Mouse (Mus musculus) activated CD4-positive, CD25-positive, alpha-beta regulatory T cell, adult 9 weeks (primary cell): ENCODE measurements around the gene Trappc3l. TPM values are rescaled to one million over a fixed set of nuclear protein-coding genes. Genes with fewer than 3 reads are reported as not detected.

Experiments
- polyA plus RNA-seq: library from polyadenylated mRNA; unstranded; fragments of 100-300 nt; shearing (Covaris generic); gene quantifications from one replicate; pipeline ENCODE4 v1.2.1, GENCODE M21; 2017

Trappc3l gene
- polyA plus RNA-seq, result not detected

DNA sequence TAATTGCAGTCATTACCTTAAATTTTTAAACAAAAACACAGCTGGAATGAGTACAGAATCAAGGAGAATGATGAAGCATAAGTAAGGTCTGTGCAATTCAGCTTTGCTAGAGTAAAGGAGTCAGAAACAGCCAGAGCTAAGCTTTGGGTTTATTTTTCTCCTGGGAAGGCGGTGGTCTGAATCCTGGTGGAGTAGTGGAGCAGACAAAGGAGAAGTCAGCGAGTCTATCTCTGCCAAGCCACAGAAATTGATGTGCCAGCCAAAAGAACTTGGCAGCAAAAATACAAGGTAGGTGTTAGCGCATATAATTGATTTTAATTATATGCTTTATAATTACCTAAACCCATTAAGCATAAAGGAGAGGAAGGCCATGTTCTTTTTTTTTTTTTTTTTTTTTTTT lies at the start of gene Trappc3l:
Gene Trappc3l, plus strand, starts transcription at position 197 of the 400 bp plus-strand sequence.

DNA sequence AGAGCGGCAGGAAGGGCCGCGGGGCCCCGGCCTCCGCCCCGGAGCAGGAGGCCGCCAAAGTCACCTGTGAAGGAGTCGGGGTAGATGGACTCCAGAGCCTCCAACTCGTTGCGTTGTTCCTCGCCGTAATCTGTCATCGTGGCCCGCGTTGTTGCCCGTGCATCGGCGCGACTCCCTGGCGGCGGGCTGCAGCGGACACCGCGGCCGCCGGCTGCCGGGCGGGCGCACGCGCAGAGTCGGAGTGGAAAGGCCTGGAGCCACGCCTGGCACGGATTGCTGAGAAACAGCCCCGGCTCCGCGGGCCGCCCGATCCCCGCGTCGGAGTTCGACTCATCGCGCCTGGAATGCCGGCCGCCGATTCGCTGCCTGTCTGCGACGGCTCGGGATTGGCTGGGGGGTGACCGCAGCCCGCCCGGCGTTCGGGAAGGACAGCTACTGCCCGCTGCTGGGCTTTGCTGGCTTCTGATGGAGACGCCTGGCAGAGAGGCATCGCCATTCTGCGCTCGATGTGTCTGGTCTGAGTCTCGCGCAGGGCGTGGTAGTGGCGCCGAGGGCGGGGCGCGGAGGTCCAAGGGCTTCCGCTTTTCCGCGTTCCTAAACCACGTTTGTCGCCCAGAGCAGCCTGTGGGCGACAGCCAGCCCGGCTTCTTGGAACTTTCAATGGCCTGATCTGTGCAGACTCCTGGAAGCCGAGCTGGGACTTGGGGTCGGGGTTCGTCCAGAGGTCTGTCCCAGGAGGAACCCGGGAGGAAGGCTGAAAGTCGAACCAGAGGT lies 17.9 kb upstream of the Trappc3l start, which contains the start of gene Rwdd1:
Gene Rwdd1, minus strand, starts transcription at position 323 of the 774 bp plus-strand sequence.

DNA sequence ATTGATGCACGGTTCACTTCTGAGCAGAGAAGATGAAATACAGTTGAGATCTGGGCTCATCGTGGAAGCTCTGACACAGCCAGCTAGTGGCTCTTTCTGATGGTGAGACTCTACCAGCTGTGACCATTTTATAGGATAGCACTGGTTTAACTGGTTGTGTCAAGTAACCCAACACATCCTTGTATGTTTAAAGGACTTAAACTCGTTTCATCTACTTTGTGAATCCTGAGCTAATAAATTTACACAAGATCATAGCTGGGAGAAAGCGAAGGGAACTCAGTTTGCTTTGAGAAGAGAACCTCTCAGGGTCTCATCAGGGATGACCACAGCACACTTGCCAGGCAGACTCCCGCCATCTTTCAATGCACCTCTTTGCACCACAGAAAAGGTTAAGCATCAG lies 6.8 kb downstream of the Trappc3l start, which contains the start of gene Calhm4:
Gene Calhm4, minus strand, starts transcription at position 101 of the 400 bp plus-strand sequence.

DNA sequence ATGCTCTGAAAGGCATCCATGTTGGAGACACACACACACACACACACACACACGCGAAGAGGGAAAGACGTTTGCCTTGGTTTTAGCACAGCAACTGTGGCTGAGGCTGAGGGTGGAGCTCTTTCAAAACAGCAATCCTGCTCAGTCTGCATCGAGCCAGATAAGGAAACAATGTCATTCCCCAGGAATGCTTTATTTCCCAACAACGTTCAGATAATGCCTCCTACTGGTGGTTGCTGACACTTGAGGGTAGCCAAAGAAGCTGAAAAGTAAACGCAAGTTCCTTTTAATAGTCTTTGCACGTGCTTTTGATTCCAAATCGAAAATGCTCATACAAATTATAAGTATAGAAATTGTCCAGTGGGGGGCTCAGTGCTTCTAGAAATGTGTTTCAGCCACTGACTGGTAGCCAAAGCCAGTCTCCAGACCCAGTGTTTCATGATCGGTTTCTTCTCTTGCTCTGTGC lies 59.1 kb downstream of the Trappc3l start, which contains the start of gene Calhm5:
Gene Calhm5, minus strand, starts transcription at position 102 of the 466 bp plus-strand sequence.

DNA sequence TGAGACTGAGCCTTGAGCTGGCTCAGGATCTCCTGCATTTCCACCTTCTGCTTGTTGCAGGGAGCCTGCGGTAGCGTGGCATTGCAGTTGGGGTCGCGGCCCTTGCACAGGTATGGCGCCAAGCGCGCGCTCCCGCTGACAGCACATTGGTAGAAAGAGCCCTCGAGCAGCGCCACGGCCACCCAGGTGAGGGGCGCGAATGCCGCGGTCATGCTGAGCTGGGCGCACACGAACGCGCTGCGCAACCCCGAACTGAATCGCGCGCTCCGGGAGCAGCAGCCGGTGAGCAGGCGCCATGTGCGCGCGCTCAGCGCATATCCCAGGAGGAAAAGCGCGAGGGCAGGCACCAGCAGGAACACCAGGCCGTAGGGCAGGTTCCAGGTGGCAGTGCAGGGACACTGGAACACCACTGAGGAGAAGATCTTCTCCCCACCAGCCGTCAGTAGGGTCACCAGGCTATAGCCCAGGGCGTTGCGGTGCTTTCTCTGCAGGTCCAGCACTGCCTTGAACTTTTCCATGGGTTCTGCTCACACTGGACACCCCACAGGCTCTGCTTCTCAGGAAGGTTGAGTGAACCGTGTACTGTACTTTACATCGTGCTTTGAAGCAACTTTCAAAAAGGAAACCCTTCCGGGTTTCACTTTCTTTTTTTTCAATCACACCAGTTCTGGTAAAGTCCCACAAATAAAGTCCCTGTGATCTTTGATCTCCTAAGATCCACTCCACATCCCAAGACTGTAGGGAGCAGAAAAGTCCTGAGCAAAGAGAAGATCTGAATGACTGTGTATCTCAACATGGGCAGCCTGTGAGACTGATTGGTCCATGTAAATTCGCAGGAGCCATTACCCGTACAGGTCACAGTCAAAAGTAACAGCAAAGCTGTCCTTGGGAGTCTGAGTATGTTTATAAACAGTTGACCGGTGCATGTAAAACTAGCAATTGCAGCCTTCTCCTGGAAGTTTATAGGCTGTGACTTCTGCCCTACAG lies 90.3 kb downstream of the Trappc3l start, which contains the start of gene Calhm6:
Gene Calhm6, minus strand, starts transcription at position 593 of the 987 bp plus-strand sequence.

Other genes starting within 250 kb of the Trappc3l start
- gene Sult3a1, start 179.9 kb upstream of the Trappc3l start, polyA plus RNA-seq, result not detected
- not detected for gene Rsph4a, start 132.5 kb upstream of the Trappc3l start, polyA plus RNA-seq
- 66.5 TPM for gene Zup1, start 86.3 kb upstream of the Trappc3l start, polyA plus RNA-seq
- gene Rwdd1, start 18.0 kb upstream of the Trappc3l start, polyA plus RNA-seq, result 79.6 TPM
- 0.07 TPM for gene Calhm4, start 6.7 kb downstream of the Trappc3l start, polyA plus RNA-seq
- gene Calhm5, start 58.9 kb downstream of the Trappc3l start, polyA plus RNA-seq, result not detected
- 24.7 TPM for gene Calhm6, start 90.4 kb downstream of the Trappc3l start, polyA plus RNA-seq
- 4.0 TPM for gene Dse, start 170.1 kb downstream of the Trappc3l start, polyA plus RNA-seq
- gene Tspyl1, start 244.6 kb downstream of the Trappc3l start, polyA plus RNA-seq, result 77.9 TPM